Mouse (Mus musculus) limb, embryonic 14.5 days (tissue): ENCODE data around the gene Sirpa. TPM values are rescaled to one million over a fixed set of nuclear protein-coding genes. Genes with fewer than 3 reads are reported as not detected.

ENCODE experiments used
- ATAC-seq: fragments of 200-750 bp; cut with Nextera tagmentation; 2 replicates; pipeline ENCODE4 v1.8.0; 2017; ENCODE audit warnings: low read depth, moderate number of reproducible peaks, moderate TSS enrichment; ENCODE audit not compliant: low FRiP score
- DNase-seq: peaks from one replicate; pipeline ENCODE4 v3.0.0-alpha.2; 2015; ENCODE audit warnings: low spot score
- H3K27ac ChIP-seq: fragments of 300-500 bp; sonication (generic); replicated peaks from 2 replicates; pipeline ENCODE4 v1.5.1; 2014; ENCODE audit warnings: low read depth, mild to moderate bottlenecking, low read length, moderate library complexity, mixed read lengths
- H3K27me3 ChIP-seq: fragments of 300-500 bp; sonication (generic); 2 replicates; pipeline ENCODE4 v1.6.1; 2014; ENCODE audit warnings: low read length, mixed read lengths; ENCODE audit not compliant: control insufficient read depth, insufficient read depth
- H3K36me3 ChIP-seq: fragments of 300-500 bp; sonication (generic); 2 replicates; pipeline ENCODE4 v1.6.1; 2014; ENCODE audit warnings: mild to moderate bottlenecking, low read length, moderate library complexity, mixed read lengths; ENCODE audit not compliant: control insufficient read depth, insufficient read depth
- H3K4me1 ChIP-seq: fragments of 300-500 bp; sonication (generic); 2 replicates; pipeline ENCODE4 v1.6.1; 2014; ENCODE audit warnings: antibody characterized with exemption, low read length, mixed read lengths; ENCODE audit not compliant: control insufficient read depth, insufficient read depth
- H3K4me2 ChIP-seq: fragments of 300-500 bp; sonication (generic); replicated peaks from 2 replicates; pipeline ENCODE4 v1.6.1; 2014; ENCODE audit warnings: low read depth, mild to moderate bottlenecking, low read length, moderate library complexity; ENCODE audit not compliant: severe bottlenecking
- H3K4me3 ChIP-seq: fragments of 300-500 bp; sonication (generic); replicated peaks from 2 replicates; pipeline ENCODE4 v1.5.1; 2014; ENCODE audit warnings: low read length
- H3K9ac ChIP-seq: fragments of 300-500 bp; sonication (generic); 2 replicates; pipeline ENCODE4 v1.6.1; 2014; ENCODE audit warnings: mild to moderate bottlenecking, low read depth, low read length, moderate library complexity; ENCODE audit not compliant: severe bottlenecking
- H3K9me3 ChIP-seq: fragments of 300-500 bp; sonication (generic); 2 replicates; pipeline ENCODE4 v1.6.1; 2016; ENCODE audit warnings: low read length; ENCODE audit not compliant: control insufficient read depth
- POLR2A ChIP-seq: fragments of 200-500 bp; IDR thresholded peaks from 2 replicates; pipeline ENCODE4 v1.8.0; 2012; ENCODE audit warnings: inconsistent platforms, mild to moderate bottlenecking, moderate library complexity, borderline replicate concordance; ENCODE audit not compliant: insufficient read depth, insufficient read length; ENCODE audit errors: extremely low read depth
- WGBS: fragments of 180-500 bp; shearing (Covaris S2); extraction: QIAGEN DNeasy Blood & Tissue Kit; methylation state at CpG from one replicate; pipeline ENCODE4 v1.1.7; 2014; 5-methylcytosine and 5-hydroxymethylcytosine counted together
- polyA plus RNA-seq, 2 experiments: library from polyadenylated mRNA; depleted of rRNA in 1 of 2; stranded (reverse) in 1 of 2; unstranded in 1 of 2; fragments of >200 nt; fragmentation: Nextera tagmentation in 1 of 2; extraction: Ambion mirVana in 1 of 2; gene quantifications; 2 replicates each; pipeline versions ENCODE4 v1.2.1 to v1.2.3; 2012 to 2014

Sirpa gene
- polyA plus RNA-seq, 2 experiments, result 34.7 to 39.6 TPM

- H3K4me2 ChIP-seq, result no peak overlapping the region
- no peaks in the 10 kb centered on the region; the same call in 1 of the 2 replicates for H3K4me1 ChIP-seq
- TF ChIP-seq POLR2A, result no peak
- DNase-seq, result no peak
- no peak overlapping the region for H3K27ac ChIP-seq
- no peak overlapping the region for H3K4me3 ChIP-seq
- H3K36me3 ChIP-seq, result peaks cover 3% of the 10 kb centered on the region
- no peak overlapping the region for H3K9ac ChIP-seq
- 90% methylated on average over 5 of the region's 5 CpGs for WGBS
- ATAC-seq, result no peak
- no peaks in the 10 kb centered on the region for H3K9me3 ChIP-seq
- H3K27me3 ChIP-seq, result no peaks in the 10 kb centered on the region
Observed at GRCm38 (mm10) chr2:129620881-129621280, 28.2 kb downstream of the Sirpa start.

- Histone ChIP-seq H3K9ac (no peak overlapping the region), H3K9me3 (no peaks in the 10 kb centered on the region), H3K36me3 (peaks cover 3% of the 10 kb centered on the region; the same call in 1 of the 2 replicates), H3K27ac (no peak overlapping the region), H3K4me3 (no peak overlapping the region), H3K27me3 (no peaks in the 10 kb centered on the region), H3K4me1 (no peaks in the 10 kb centered on the region; the same call in 1 of the 2 replicates), H3K4me2 (no peak overlapping the region)
- WGBS, result 86% methylated on average over 9 of the region's 9 CpGs
- DNase-seq (no peak), ATAC-seq (no peak)
- no peak for TF ChIP-seq POLR2A
Observed at GRCm38 (mm10) chr2:129621654-129622490, 29.2 kb downstream of the Sirpa start.

GRCm38 (mm10) chr2:129622918-129623317, 30.3 kb downstream of the Sirpa start:
- Histone ChIP-seq H3K4me2 (no peak overlapping the region), H3K27ac (no peak overlapping the region), H3K27me3 (no peaks in the 10 kb centered on the region), H3K4me3 (no peak overlapping the region), H3K36me3 (peaks cover 3% of the 10 kb centered on the region; the same call in 1 of the 2 replicates), H3K9ac (no peak overlapping the region), H3K9me3 (no peaks in the 10 kb centered on the region), H3K4me1 (no peaks in the 10 kb centered on the region; the same call in 1 of the 2 replicates)
- no peak for TF ChIP-seq POLR2A
- DNase-seq (no peak), ATAC-seq (no peak)
- WGBS, result 93% methylated on average over 5 of the region's 5 CpGs

- Histone ChIP-seq H3K27me3 (no peaks in the 10 kb centered on the region), H3K27ac (no peak overlapping the region), H3K4me2 (no peak overlapping the region), H3K36me3 (peaks cover 3% of the 10 kb centered on the region; the same call in 1 of the 2 replicates), H3K9me3 (no peaks in the 10 kb centered on the region), H3K4me1 (no peaks in the 10 kb centered on the region; the same call in 1 of the 2 replicates), H3K9ac (no peak overlapping the region), H3K4me3 (no peak overlapping the region)
- TF ChIP-seq POLR2A, result no peak
- ATAC-seq (no peak), DNase-seq (no peak)
- WGBS, result 90% methylated on average over 7 of the region's 7 CpGs
Observed at GRCm38 (mm10) chr2:129623771-129624170, 31.1 kb downstream of the Sirpa start.

- Histone ChIP-seq H3K9me3 (no peaks in the 10 kb centered on the region), H3K4me2 (no peak overlapping the region), H3K27me3 (no peaks in the 10 kb centered on the region), H3K4me3 (no peak overlapping the region), H3K36me3 (peaks cover 3% of the 10 kb centered on the region; the same call in 1 of the 2 replicates), H3K27ac (no peak overlapping the region), H3K9ac (no peak overlapping the region), H3K4me1 (no peaks in the 10 kb centered on the region; the same call in 1 of the 2 replicates)
- TF ChIP-seq POLR2A, result no peak
- WGBS, result 54% methylated on average over 13 of the region's 13 CpGs
- DNase-seq (peak; percentile 16), ATAC-seq (no peak)
Observed at GRCm38 (mm10) chr2:129624246-129624918, 31.7 kb downstream of the Sirpa start.
